Mouse (Mus musculus): Measurements from ENCODE around the gene Iqschfp. TPM values are rescaled to one million over a fixed set of nuclear protein-coding genes. Genes with fewer than 3 reads are reported as not detected.

The Iqschfp gene
- polyA plus RNA-seq, 1 experiment from 2014 or later: not detected

- no peak overlapping the region for H3K9ac ChIP-seq (ENCODE audit: low read depth, low read length)
- no peak overlapping the region for H3K27ac ChIP-seq (ENCODE audit: low read depth, low read length)
- H3K4me3 ChIP-seq (ENCODE audit: low read depth, low read length): no peak overlapping the region
- 83% methylated on average over 7 of the region's 7 CpGs for WGBS
- H3K4me2 ChIP-seq: no peak overlapping the region
- no peaks in the 10 kb centered on the region for H3K36me3 ChIP-seq (ENCODE audit: control insufficient read depth, insufficient read depth, low read length)
- H3K27me3 ChIP-seq (replicated peaks; ENCODE audit: control insufficient read depth, insufficient read depth, low read length): no peaks in the 10 kb centered on the region
- DNase-seq (ENCODE audit: low spot score) (no peak), ATAC-seq (replicated peaks; ENCODE audit: low FRiP score) (no peak)
- no peaks in the 10 kb centered on the region for H3K4me1 ChIP-seq (replicated peaks; ENCODE audit: control insufficient read depth, insufficient read depth, low read length)
- no peaks in the 10 kb centered on the region for H3K9me3 ChIP-seq (ENCODE audit: control insufficient read depth, low read length)
Observed at GRCm38 (mm10) chr3:68352961-68353360, 460.9 kb downstream of the Iqschfp start.

GRCm38 (mm10) chr3:68353492-68353891 lies 461.5 kb downstream of the Iqschfp start:
- WGBS: 83% methylated on average over 3 of the region's 3 CpGs
- Histone ChIP-seq H3K4me2 (no peak overlapping the region), H3K36me3 (ENCODE audit: control insufficient read depth, insufficient read depth, low read length) (no peaks in the 10 kb centered on the region), H3K4me3 (ENCODE audit: low read depth, low read length) (no peak overlapping the region), H3K9me3 (ENCODE audit: control insufficient read depth, low read length) (no peaks in the 10 kb centered on the region), H3K4me1 (replicated peaks; ENCODE audit: control insufficient read depth, insufficient read depth, low read length) (no peaks in the 10 kb centered on the region), H3K27ac (ENCODE audit: low read depth, low read length) (no peak overlapping the region), H3K27me3 (replicated peaks; ENCODE audit: control insufficient read depth, insufficient read depth, low read length) (no peaks in the 10 kb centered on the region), H3K9ac (ENCODE audit: low read depth, low read length) (no peak overlapping the region)
- DNase-seq (ENCODE audit: low spot score) (no peak), ATAC-seq (replicated peaks; ENCODE audit: low FRiP score) (no peak)

GRCm38 (mm10) chr3:68356516-68356915 lies 464.5 kb downstream of the Iqschfp start:
- Histone ChIP-seq H3K4me2 (no peak overlapping the region), H3K36me3 (ENCODE audit: control insufficient read depth, insufficient read depth, low read length) (no peaks in the 10 kb centered on the region), H3K27ac (ENCODE audit: low read depth, low read length) (no peak overlapping the region), H3K9me3 (ENCODE audit: control insufficient read depth, low read length) (no peaks in the 10 kb centered on the region), H3K27me3 (replicated peaks; ENCODE audit: control insufficient read depth, insufficient read depth, low read length) (no peaks in the 10 kb centered on the region), H3K9ac (ENCODE audit: low read depth, low read length) (no peak overlapping the region), H3K4me1 (replicated peaks; ENCODE audit: control insufficient read depth, insufficient read depth, low read length) (no peaks in the 10 kb centered on the region), H3K4me3 (ENCODE audit: low read depth, low read length) (no peak overlapping the region)
- ATAC-seq (replicated peaks; ENCODE audit: low FRiP score): no peak
- DNase-seq (ENCODE audit: low spot score): no peak
- 69% methylated on average over 2 of the region's 2 CpGs for WGBS

- Histone ChIP-seq H3K4me3 (ENCODE audit: low read depth, low read length) (no peak overlapping the region), H3K27me3 (replicated peaks; ENCODE audit: control insufficient read depth, insufficient read depth, low read length) (no peaks in the 10 kb centered on the region), H3K27ac (ENCODE audit: low read depth, low read length) (no peak overlapping the region), H3K9ac (ENCODE audit: low read depth, low read length) (no peak overlapping the region), H3K9me3 (ENCODE audit: control insufficient read depth, low read length) (no peaks in the 10 kb centered on the region), H3K36me3 (ENCODE audit: control insufficient read depth, insufficient read depth, low read length) (no peaks in the 10 kb centered on the region), H3K4me2 (no peak overlapping the region), H3K4me1 (replicated peaks; ENCODE audit: control insufficient read depth, insufficient read depth, low read length) (no peaks in the 10 kb centered on the region)
- DNase-seq (ENCODE audit: low spot score) (no peak), ATAC-seq (replicated peaks; ENCODE audit: low FRiP score) (no peak)
Observed at GRCm38 (mm10) chr3:68368029-68368428, 476.0 kb downstream of the Iqschfp start.

GRCm38 (mm10) chr3:68372925-68373324 lies 480.9 kb downstream of the Iqschfp start:
- H3K9me3 ChIP-seq (ENCODE audit: control insufficient read depth, low read length): no peaks in the 10 kb centered on the region
- no peak for ATAC-seq (replicated peaks; ENCODE audit: low FRiP score)
- no peaks in the 10 kb centered on the region for H3K27me3 ChIP-seq (replicated peaks; ENCODE audit: control insufficient read depth, insufficient read depth, low read length)
- no peaks in the 10 kb centered on the region for H3K36me3 ChIP-seq (ENCODE audit: control insufficient read depth, insufficient read depth, low read length)
- no peak for DNase-seq (ENCODE audit: low spot score)
- H3K27ac ChIP-seq (ENCODE audit: low read depth, low read length): no peak overlapping the region
- WGBS: no CpG with 5 or more reads among the region's 1 CpGs
- no peak overlapping the region for H3K4me3 ChIP-seq (ENCODE audit: low read depth, low read length)
- H3K4me2 ChIP-seq: no peak overlapping the region
- no peaks in the 10 kb centered on the region for H3K4me1 ChIP-seq (replicated peaks; ENCODE audit: control insufficient read depth, insufficient read depth, low read length)
- no peak overlapping the region for H3K9ac ChIP-seq (ENCODE audit: low read depth, low read length)

- no peak for ATAC-seq (replicated peaks; ENCODE audit: low FRiP score)
- WGBS: 45% methylated on average over 10 of the region's 10 CpGs
- no peaks in the 10 kb centered on the region for H3K9me3 ChIP-seq (ENCODE audit: control insufficient read depth, low read length)
- no peaks in the 10 kb centered on the region for H3K36me3 ChIP-seq (ENCODE audit: control insufficient read depth, insufficient read depth, low read length)
- H3K27ac ChIP-seq (ENCODE audit: low read depth, low read length): no peak overlapping the region
- no peak overlapping the region for H3K4me2 ChIP-seq
- no peaks in the 10 kb centered on the region for H3K4me1 ChIP-seq (replicated peaks; ENCODE audit: control insufficient read depth, insufficient read depth, low read length)
- no peak overlapping the region for H3K9ac ChIP-seq (ENCODE audit: low read depth, low read length)
- H3K27me3 ChIP-seq (replicated peaks; ENCODE audit: control insufficient read depth, insufficient read depth, low read length): no peaks in the 10 kb centered on the region
- H3K4me3 ChIP-seq (ENCODE audit: low read depth, low read length): no peak overlapping the region
- DNase-seq (ENCODE audit: low spot score): no peak
Observed at GRCm38 (mm10) chr3:68375100-68375508, 483.1 kb downstream of the Iqschfp start.

GRCm38 (mm10) chr3:68377452-68378198 lies 485.6 kb downstream of the Iqschfp start:
- Histone ChIP-seq H3K9me3 (ENCODE audit: control insufficient read depth, low read length) (no peaks in the 10 kb centered on the region), H3K4me2 (no peak overlapping the region), H3K27me3 (replicated peaks; ENCODE audit: control insufficient read depth, insufficient read depth, low read length) (no peaks in the 10 kb centered on the region), H3K4me1 (replicated peaks; ENCODE audit: control insufficient read depth, insufficient read depth, low read length) (no peaks in the 10 kb centered on the region), H3K9ac (ENCODE audit: low read depth, low read length) (no peak overlapping the region), H3K4me3 (ENCODE audit: low read depth, low read length) (no peak overlapping the region), H3K27ac (ENCODE audit: low read depth, low read length) (no peak overlapping the region), H3K36me3 (ENCODE audit: control insufficient read depth, insufficient read depth, low read length) (no peaks in the 10 kb centered on the region)
- no peak for ATAC-seq (replicated peaks; ENCODE audit: low FRiP score)
- WGBS: 74% methylated on average over 7 of the region's 7 CpGs
- DNase-seq (ENCODE audit: low spot score): no peak

- Histone ChIP-seq H3K4me2 (no peak overlapping the region), H3K4me3 (ENCODE audit: low read depth, low read length) (no peak overlapping the region), H3K27me3 (replicated peaks; ENCODE audit: control insufficient read depth, insufficient read depth, low read length) (no peaks in the 10 kb centered on the region), H3K27ac (ENCODE audit: low read depth, low read length) (no peak overlapping the region), H3K9ac (ENCODE audit: low read depth, low read length) (no peak overlapping the region), H3K4me1 (replicated peaks; ENCODE audit: control insufficient read depth, insufficient read depth, low read length) (no peaks in the 10 kb centered on the region), H3K9me3 (ENCODE audit: control insufficient read depth, low read length) (no peaks in the 10 kb centered on the region), H3K36me3 (ENCODE audit: control insufficient read depth, insufficient read depth, low read length) (no peaks in the 10 kb centered on the region)
- ATAC-seq (replicated peaks; ENCODE audit: low FRiP score) (no peak), DNase-seq (ENCODE audit: low spot score) (no peak)
- WGBS: 73% methylated on average over 2 of the region's 2 CpGs
Observed at GRCm38 (mm10) chr3:68378799-68379198, 486.8 kb downstream of the Iqschfp start.

GRCm38 (mm10) chr3:68379242-68379641 lies 487.2 kb downstream of the Iqschfp start:
- no peak overlapping the region for H3K27ac ChIP-seq (ENCODE audit: low read depth, low read length)
- no peaks in the 10 kb centered on the region for H3K9me3 ChIP-seq (ENCODE audit: control insufficient read depth, low read length)
- no peaks in the 10 kb centered on the region for H3K36me3 ChIP-seq (ENCODE audit: control insufficient read depth, insufficient read depth, low read length)
- no peaks in the 10 kb centered on the region for H3K27me3 ChIP-seq (replicated peaks; ENCODE audit: control insufficient read depth, insufficient read depth, low read length)
- H3K4me2 ChIP-seq: no peak overlapping the region
- 54% methylated on average over 7 of the region's 7 CpGs for WGBS
- ATAC-seq (replicated peaks; ENCODE audit: low FRiP score) (no peak), DNase-seq (ENCODE audit: low spot score) (no peak)
- H3K4me1 ChIP-seq (replicated peaks; ENCODE audit: control insufficient read depth, insufficient read depth, low read length): no peaks in the 10 kb centered on the region
- no peak overlapping the region for H3K4me3 ChIP-seq (ENCODE audit: low read depth, low read length)
- no peak overlapping the region for H3K9ac ChIP-seq (ENCODE audit: low read depth, low read length)
